Mouse (Mus musculus) intestine, embryonic 16.5 days (tissue): ENCODE data around the gene Crybb2. TPM values are rescaled to one million over a fixed set of nuclear protein-coding genes. Genes with fewer than 3 reads are reported as not detected.

Experiments used
- ATAC-seq: fragments of 200-750 bp; cut with Nextera tagmentation; 2 replicates; pipeline ENCODE4 v1.8.0; 2017; ENCODE audit warnings: moderate TSS enrichment, moderate library complexity
- H3K27ac ChIP-seq: fragments of 300-500 bp; sonication (generic); 2 replicates; pipeline ENCODE4 v1.5.1; 2014; ENCODE audit warnings: mild to moderate bottlenecking, low read length
- H3K27me3 ChIP-seq: fragments of 300-500 bp; sonication (generic); replicated peaks from 2 replicates; pipeline ENCODE4 v1.6.1; 2014; ENCODE audit warnings: low read length, control low read depth, mixed read lengths; ENCODE audit not compliant: control insufficient read depth, insufficient read depth
- H3K36me3 ChIP-seq: fragments of 300-500 bp; sonication (generic); 2 replicates; pipeline ENCODE4 v1.6.1; 2014; ENCODE audit warnings: low read length, control low read depth; ENCODE audit not compliant: control insufficient read depth, insufficient read depth
- H3K4me1 ChIP-seq: fragments of 300-500 bp; sonication (generic); 2 replicates; pipeline ENCODE4 v1.6.1; 2014; ENCODE audit warnings: low read length, control low read depth, mixed read lengths; ENCODE audit not compliant: control insufficient read depth, insufficient read depth
- H3K4me2 ChIP-seq: fragments of 300-500 bp; sonication (generic); 2 replicates; pipeline ENCODE4 v1.6.1; 2014; ENCODE audit warnings: low read depth, low read length, control low read depth
- H3K4me3 ChIP-seq: fragments of 300-500 bp; sonication (generic); 2 replicates; pipeline ENCODE4 v1.5.1; 2014; ENCODE audit warnings: mild to moderate bottlenecking, low read length
- H3K9ac ChIP-seq: fragments of 300-500 bp; sonication (generic); 2 replicates; pipeline ENCODE4 v1.6.1; 2014; ENCODE audit warnings: low read depth, low read length
- H3K9me3 ChIP-seq: fragments of 300-500 bp; sonication (generic); 2 replicates; pipeline ENCODE4 v1.6.1; 2016; ENCODE audit warnings: low read length, control low read depth; ENCODE audit not compliant: control insufficient read depth
- WGBS: fragments of 180-500 bp; shearing (Covaris S2); extraction: QIAGEN DNeasy Blood & Tissue Kit; methylation state at CpG from one replicate; pipeline ENCODE4 v1.1.7; 2014; 5-methylcytosine and 5-hydroxymethylcytosine counted together
- polyA plus RNA-seq: library from polyadenylated mRNA; unstranded; fragments of >200 nt; fragmentation: Nextera tagmentation; extraction: Ambion mirVana; gene quantifications from 2 replicates; pipeline ENCODE4 v1.2.1, GENCODE M21; 2015

Crybb2 gene
- polyA plus RNA-seq, 1 experiment from 2014 or later = not detected

DNA sequence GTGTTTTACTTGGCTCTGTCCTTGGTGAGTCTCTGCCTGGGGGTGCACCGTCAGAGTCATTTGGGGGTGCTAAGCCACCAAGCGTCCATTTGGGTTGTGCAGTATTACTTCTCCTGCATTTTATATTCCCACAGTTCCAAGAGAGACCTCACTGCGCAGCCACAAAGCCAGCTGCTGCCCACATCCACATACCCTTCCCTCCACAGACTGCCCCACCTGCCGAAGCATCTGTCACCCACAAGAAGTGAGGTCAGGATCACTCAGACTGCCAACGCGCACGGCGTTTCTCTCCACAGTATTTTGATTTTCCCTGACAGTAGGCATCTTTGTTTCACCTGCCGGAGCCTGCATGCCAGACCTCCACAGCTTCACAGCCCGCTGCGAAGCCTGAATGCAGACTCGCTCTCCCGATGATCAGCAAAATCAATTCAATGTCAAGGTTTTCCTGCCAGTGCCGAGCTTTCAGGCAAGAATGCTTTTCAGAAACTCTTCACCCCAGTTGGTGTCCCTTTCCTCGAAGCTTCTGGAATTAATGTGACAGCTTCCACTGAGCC, 38.6 kb downstream of the Crybb2 start:
- Histone ChIP-seq H3K27ac (no peak overlapping the region), H3K9me3 (no peaks in the 10 kb centered on the region)

GRCm38 (mm10) chr5:113030082-113030481, 39.8 kb downstream of the Crybb2 start:
- no peaks in the 10 kb centered on the region for H3K27me3 ChIP-seq
- no peak overlapping the region for H3K9ac ChIP-seq
- H3K36me3 ChIP-seq = no peaks in the 10 kb centered on the region
- peaks cover 5% of the 10 kb centered on the region; the same call in 1 of the 2 replicates for H3K4me1 ChIP-seq
- H3K4me2 ChIP-seq = no peak overlapping the region
- ATAC-seq = no peak
- H3K4me3 ChIP-seq = no peak overlapping the region
- 62% methylated on average over 3 of the region's 3 CpGs for WGBS
- H3K9me3 ChIP-seq = no peaks in the 10 kb centered on the region
- H3K27ac ChIP-seq = no peak overlapping the region

More for the DNA sequence above, 38.6 kb downstream of the Crybb2 start:
- peaks cover 17% of the 10 kb centered on the region for H3K4me1 ChIP-seq
- no peak for ATAC-seq
- H3K9ac ChIP-seq = no peak overlapping the region
- H3K4me2 ChIP-seq = no peak overlapping the region
- WGBS = 68% methylated on average over 15 of the region's 15 CpGs
- no peaks in the 10 kb centered on the region for H3K27me3 ChIP-seq
- no peak overlapping the region for H3K4me3 ChIP-seq
- H3K36me3 ChIP-seq = no peaks in the 10 kb centered on the region

- Histone ChIP-seq H3K4me1 (peaks cover 14% of the 10 kb centered on the region), H3K9ac (no peak overlapping the region), H3K36me3 (no peaks in the 10 kb centered on the region), H3K27me3 (no peaks in the 10 kb centered on the region), H3K4me3 (no peak overlapping the region), H3K27ac (no peak overlapping the region), H3K9me3 (no peaks in the 10 kb centered on the region), H3K4me2 (no peak overlapping the region)
- ATAC-seq = no peak
- WGBS = 63% methylated on average over 5 of the region's 5 CpGs
Measured at GRCm38 (mm10) chr5:113026706-113027105, 43.2 kb downstream of the Crybb2 start.

DNA sequence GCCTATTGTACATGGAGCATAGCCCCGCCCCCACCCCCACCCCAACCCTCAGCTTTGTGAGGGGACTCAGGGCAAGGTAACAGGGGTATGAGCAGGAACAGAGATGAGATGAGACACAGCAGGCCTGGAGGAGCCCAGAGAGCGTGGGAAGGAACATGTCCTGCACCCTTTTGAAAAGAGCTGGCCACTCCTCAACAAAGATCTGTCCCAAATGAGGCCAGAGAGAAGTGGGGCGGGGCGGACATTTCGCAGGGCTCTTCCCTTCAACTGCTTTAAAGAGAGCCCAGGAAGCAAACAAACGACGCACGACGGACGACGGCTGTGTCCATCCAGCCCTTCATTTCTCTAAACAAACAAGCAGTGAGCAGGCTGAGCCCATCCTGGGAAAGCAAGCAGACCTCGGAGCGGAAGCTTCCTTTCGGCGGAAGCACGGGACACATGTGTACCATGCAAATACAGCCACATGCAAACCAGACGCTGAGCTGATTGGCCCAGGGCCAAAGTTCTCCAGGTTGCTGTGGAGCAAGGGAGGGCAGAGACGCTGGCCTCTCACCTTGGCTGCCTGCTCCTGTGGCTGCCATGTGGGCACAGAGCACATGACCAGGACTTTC, 45.7 kb downstream of the Crybb2 start:
- WGBS = 8% methylated on average over 18 of the region's 18 CpGs
- H3K4me1 ChIP-seq = peaks cover 14% of the 10 kb centered on the region

DNA sequence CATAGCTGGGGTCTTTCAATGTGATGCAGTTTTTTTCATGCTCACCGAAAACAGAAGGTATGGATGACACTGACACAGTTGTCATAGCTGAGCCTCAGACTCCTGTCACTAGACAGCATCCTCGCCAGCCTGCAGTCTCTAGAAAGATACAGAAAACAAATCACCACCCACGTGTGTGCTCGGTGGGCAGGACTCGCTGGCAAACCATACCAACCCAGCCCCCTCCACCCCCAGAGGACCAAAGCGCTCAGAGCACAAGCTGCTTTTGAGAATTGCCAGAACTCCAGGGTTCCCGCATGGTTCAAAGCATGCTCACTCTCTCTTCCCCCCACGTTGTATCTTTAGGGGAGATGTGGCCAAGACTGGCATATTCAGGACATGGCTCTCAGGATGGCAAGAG, 51.7 kb downstream of the Crybb2 start:
- Histone ChIP-seq H3K4me2 (no peak overlapping the region), H3K4me3 (no peak overlapping the region), H3K9ac (no peak overlapping the region), H3K4me1 (peaks cover 11% of the 10 kb centered on the region), H3K27me3 (no peaks in the 10 kb centered on the region), H3K9me3 (no peaks in the 10 kb centered on the region), H3K27ac (no peak overlapping the region), H3K36me3 (no peaks in the 10 kb centered on the region)
- no peak for ATAC-seq
- WGBS = 58% methylated on average over 8 of the region's 8 CpGs

More for the DNA sequence above, 45.7 kb downstream of the Crybb2 start:
- no peaks in the 10 kb centered on the region for H3K36me3 ChIP-seq
- no peaks in the 10 kb centered on the region for H3K9me3 ChIP-seq
- peak; percentile 92 for ATAC-seq
- H3K27ac ChIP-seq = peak overlapping the region; percentile 87
- peak overlapping the region; percentile 56; the same call in 1 of the 2 replicates for H3K9ac ChIP-seq
- peak overlapping the region; percentile 32 for H3K4me3 ChIP-seq
- H3K27me3 ChIP-seq = no peaks in the 10 kb centered on the region
- peak overlapping the region; percentile 53 for H3K4me2 ChIP-seq

GRCm38 (mm10) chr5:113017004-113017403, 52.9 kb downstream of the Crybb2 start:
- Histone ChIP-seq H3K4me3 (no peak overlapping the region), H3K9ac (no peak overlapping the region), H3K4me2 (no peak overlapping the region), H3K4me1 (peaks cover 11% of the 10 kb centered on the region), H3K27me3 (no peaks in the 10 kb centered on the region), H3K36me3 (no peaks in the 10 kb centered on the region), H3K9me3 (no peaks in the 10 kb centered on the region), H3K27ac (no peak overlapping the region)
- 85% methylated on average over 1 of the region's 1 CpGs for WGBS
- ATAC-seq = no peak

GRCm38 (mm10) chr5:113015236-113016061, 54.5 kb downstream of the Crybb2 start, which contains the start of gene Grk3:
TSS of gene Grk3 (minus strand) at chr5:113015791.
- H3K4me2 ChIP-seq = peak within 1 kb of the TSS; percentile 61
- H3K27me3 ChIP-seq = no peaks in the 10 kb centered on the region
- WGBS = 3% methylated on average over 41 of the region's 52 CpGs
- no peaks in the 10 kb centered on the region for H3K36me3 ChIP-seq
- H3K9ac ChIP-seq = peak within 1 kb of the TSS; percentile 80
- peak within 1 kb of the TSS; percentile 66 for H3K27ac ChIP-seq
- H3K9me3 ChIP-seq = no peaks in the 10 kb centered on the region
- H3K4me1 ChIP-seq = peaks cover 11% of the 10 kb centered on the region
- peak within 1 kb of the TSS; percentile 68 for H3K4me3 ChIP-seq
- ATAC-seq = peak; percentile 89

DNA sequence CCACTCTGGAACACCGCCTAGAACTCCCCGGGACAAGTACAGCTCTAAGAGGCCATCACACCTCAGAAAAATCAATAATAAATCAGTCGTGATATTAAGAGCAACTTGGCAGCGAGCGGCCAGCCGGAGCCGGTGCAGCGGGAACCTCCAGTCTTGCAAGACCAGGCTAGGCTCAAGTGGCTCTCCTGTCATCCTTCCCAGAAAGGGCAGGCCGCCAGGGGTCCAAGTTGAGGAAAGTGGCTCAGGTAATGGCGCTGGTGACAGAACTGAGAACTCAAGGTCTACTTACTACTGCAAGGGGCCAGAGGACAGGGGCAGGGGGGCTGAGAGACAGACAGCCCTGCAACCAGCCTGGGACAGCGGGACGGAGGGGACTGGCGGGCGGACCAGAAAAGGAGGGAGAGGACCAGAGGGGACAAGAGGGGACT, 55.1 kb downstream of the Crybb2 start:
- WGBS = under 1% methylated on average over 14 of the region's 14 CpGs
- H3K9ac ChIP-seq = peak overlapping the region; percentile 80
- H3K36me3 ChIP-seq = no peaks in the 10 kb centered on the region
- peaks cover 11% of the 10 kb centered on the region for H3K4me1 ChIP-seq
- no peaks in the 10 kb centered on the region for H3K27me3 ChIP-seq
- peak overlapping the region; percentile 66 for H3K27ac ChIP-seq
- peak; percentile 52 for ATAC-seq
- no peaks in the 10 kb centered on the region for H3K9me3 ChIP-seq
- H3K4me3 ChIP-seq = peak overlapping the region; percentile 68
- H3K4me2 ChIP-seq = peak overlapping the region; percentile 61

DNA sequence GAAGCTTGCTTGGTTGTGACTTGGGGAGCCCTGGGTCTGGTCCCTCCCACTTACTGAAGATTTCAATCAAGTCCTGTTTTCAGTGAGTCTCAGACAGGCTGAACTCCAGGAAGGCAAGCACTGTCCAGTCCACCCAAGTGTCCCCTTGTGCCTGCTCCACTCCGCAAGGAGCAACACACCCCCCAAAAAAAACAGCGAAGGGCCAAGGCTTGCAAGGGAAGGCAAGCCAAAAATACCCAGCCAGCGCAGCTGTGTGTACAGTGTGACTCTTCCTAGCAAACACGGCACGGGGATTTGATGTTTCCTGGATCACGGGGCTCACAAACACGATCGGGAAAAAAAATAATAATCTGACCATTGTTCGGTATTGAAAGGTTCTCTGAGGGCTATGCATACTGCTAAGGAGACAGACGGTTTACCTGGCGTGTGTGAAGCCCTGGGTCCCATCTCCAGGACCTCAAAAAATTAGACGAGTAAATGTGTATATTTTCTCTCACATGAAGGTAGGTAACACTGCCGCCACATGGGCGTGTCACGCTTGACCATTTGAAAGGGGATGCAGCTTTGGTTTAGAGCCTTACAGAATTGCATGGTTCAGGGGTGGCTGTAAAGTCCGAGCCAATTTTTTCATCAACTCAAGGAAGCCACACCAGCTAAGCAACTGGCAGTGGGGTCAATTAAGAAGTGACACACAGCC, 55.7 kb downstream of the Crybb2 start:
- peak overlapping the region; percentile 61 for H3K4me2 ChIP-seq
- H3K9me3 ChIP-seq = no peaks in the 10 kb centered on the region
- no peaks in the 10 kb centered on the region for H3K27me3 ChIP-seq
- WGBS = 48% methylated on average over 16 of the region's 16 CpGs
- peak overlapping the region; percentile 80 for H3K9ac ChIP-seq
- no peaks in the 10 kb centered on the region for H3K36me3 ChIP-seq
- ATAC-seq = no peak
- H3K4me3 ChIP-seq = peak overlapping the region; percentile 68
- H3K4me1 ChIP-seq = peaks cover 11% of the 10 kb centered on the region
- H3K27ac ChIP-seq = peak overlapping the region; percentile 66; the same call in 1 of the 2 replicates
